Mouse (Mus musculus): ENCODE data around the gene Gm3173. TPM values are rescaled to one million over a fixed set of nuclear protein-coding genes. Genes with fewer than 3 reads are reported as not detected.
"Not testable (repeated sequence)": the region's sequence is repeated elsewhere in the genome, so short reads cannot be mapped to it uniquely, and the experiment has no call there.

Gene Gm3173
- polyA plus RNA-seq, 1 experiment from 2014 or later = not detected

- DNase-seq (ENCODE audit: low spot score) = peak; percentile 4
- H3K4me3 ChIP-seq (ENCODE audit: low read depth, low read length) = peak within 1 kb of the TSS; percentile 33
- not testable (repeated sequence) for H3K4me1 ChIP-seq (ENCODE audit: control insufficient read depth, insufficient read depth, low read length); H3K9me3 ChIP-seq (ENCODE audit: control insufficient read depth, low read length); H3K27ac ChIP-seq (replicated peaks; ENCODE audit: low read depth, low read length); H3K36me3 ChIP-seq (ENCODE audit: control insufficient read depth, insufficient read depth, low read length); ATAC-seq (ENCODE audit: low read depth); H3K27me3 ChIP-seq (replicated peaks; ENCODE audit: control insufficient read depth, insufficient read depth, low read length)
- H3K4me2 ChIP-seq (ENCODE audit: low read depth, low read length) = peak within 1 kb of the TSS; percentile 55
- WGBS = 0% methylated on average over 9 of the region's 59 CpGs
- H3K9ac ChIP-seq (ENCODE audit: low read depth, low read length) = peak within 1 kb of the TSS; percentile 19; the same call in 1 of the 2 replicates
Observed at GRCm38 (mm10) chr14:4414965-4415835, 15.6 kb upstream of the Gm3173 start, which contains the start of gene Gm3164. TSS of gene Gm3164 (plus strand) at chr14:4415448.

GRCm38 (mm10) chr14:4481445-4481844 lies 50.7 kb downstream of the Gm3173 start, which contains the start of gene Gm3182:
TSS of gene Gm3182 (plus strand) at chr14:4481745.
- not testable (repeated sequence) for H3K9me3 ChIP-seq (ENCODE audit: control insufficient read depth, low read length); DNase-seq (ENCODE audit: low spot score); H3K27me3 ChIP-seq (replicated peaks; ENCODE audit: control insufficient read depth, insufficient read depth, low read length); H3K4me3 ChIP-seq (ENCODE audit: low read depth, low read length); H3K4me1 ChIP-seq (ENCODE audit: control insufficient read depth, insufficient read depth, low read length); H3K9ac ChIP-seq (ENCODE audit: low read depth, low read length); H3K36me3 ChIP-seq (ENCODE audit: control insufficient read depth, insufficient read depth, low read length); H3K4me2 ChIP-seq (ENCODE audit: low read depth, low read length); ATAC-seq (ENCODE audit: low read depth); H3K27ac ChIP-seq (replicated peaks; ENCODE audit: low read depth, low read length)
- no CpG with 5 or more reads among the region's 2 CpGs for WGBS

GRCm38 (mm10) chr14:4499425-4499824 lies 68.6 kb downstream of the Gm3173 start:
- H3K4me2 ChIP-seq (ENCODE audit: low read depth, low read length) = peak overlapping the region; percentile 49
- not testable (repeated sequence) for H3K27ac ChIP-seq (replicated peaks; ENCODE audit: low read depth, low read length); H3K4me1 ChIP-seq (ENCODE audit: control insufficient read depth, insufficient read depth, low read length); H3K27me3 ChIP-seq (replicated peaks; ENCODE audit: control insufficient read depth, insufficient read depth, low read length); H3K9me3 ChIP-seq (ENCODE audit: control insufficient read depth, low read length); H3K36me3 ChIP-seq (ENCODE audit: control insufficient read depth, insufficient read depth, low read length); H3K9ac ChIP-seq (ENCODE audit: low read depth, low read length); DNase-seq (ENCODE audit: low spot score); ATAC-seq (ENCODE audit: low read depth)
- 12% methylated on average over 9 of the region's 25 CpGs for WGBS
- peak overlapping the region; percentile 26 for H3K4me3 ChIP-seq (ENCODE audit: low read depth, low read length)

GRCm38 (mm10) chr14:4555105-4555504 lies 124.3 kb downstream of the Gm3173 start, which contains the start of gene Gm3047:
TSS of gene Gm3047 (plus strand) at chr14:4555405.
- H3K36me3 ChIP-seq (ENCODE audit: control insufficient read depth, insufficient read depth, low read length); H3K4me2 ChIP-seq (ENCODE audit: low read depth, low read length); ATAC-seq (ENCODE audit: low read depth); H3K4me3 ChIP-seq (ENCODE audit: low read depth, low read length); H3K4me1 ChIP-seq (ENCODE audit: control insufficient read depth, insufficient read depth, low read length); DNase-seq (ENCODE audit: low spot score); H3K9me3 ChIP-seq (ENCODE audit: control insufficient read depth, low read length); H3K27me3 ChIP-seq (replicated peaks; ENCODE audit: control insufficient read depth, insufficient read depth, low read length); H3K27ac ChIP-seq (replicated peaks; ENCODE audit: low read depth, low read length); H3K9ac ChIP-seq (ENCODE audit: low read depth, low read length): not testable (repeated sequence)
- WGBS = no CpG with 5 or more reads among the region's 2 CpGs

Other genes with a start within 250 kb of the Gm3173 start
- 0.19 and 0.21 TPM in 2 replicates for gene Gm2974, start 248.4 kb upstream of the Gm3173 start, polyA plus RNA-seq (2014; fragmentation: Nextera tagmentation; extraction: Ambion mirVana)
- not detected in 2 replicates for gene Gm3138, start 181.4 kb upstream of the Gm3173 start, polyA plus RNA-seq (2014; fragmentation: Nextera tagmentation; extraction: Ambion mirVana)
- gene Gm3149, start 113.7 kb upstream of the Gm3173 start, polyA plus RNA-seq (2014; fragmentation: Nextera tagmentation; extraction: Ambion mirVana) = not detected in 2 replicates
- gene 2610042L04Rik, start 96.2 kb upstream of the Gm3173 start, polyA plus RNA-seq (2014; fragmentation: Nextera tagmentation; extraction: Ambion mirVana) = 0.11 TPM in 1 of 2 replicates, not detected in the other
- gene Gm3159, start 33.5 kb upstream of the Gm3173 start, polyA plus RNA-seq (2014; fragmentation: Nextera tagmentation; extraction: Ambion mirVana) = not detected in 2 replicates
- 0.22 and 0.50 TPM in 2 replicates for gene Gm3164, start 15.5 kb upstream of the Gm3173 start, polyA plus RNA-seq (2014; fragmentation: Nextera tagmentation; extraction: Ambion mirVana)
- gene Gm3182, start 50.8 kb downstream of the Gm3173 start, polyA plus RNA-seq (2014; fragmentation: Nextera tagmentation; extraction: Ambion mirVana) = not detected in 2 replicates
- gene Gm3047, start 124.4 kb downstream of the Gm3173 start, polyA plus RNA-seq (2014; fragmentation: Nextera tagmentation; extraction: Ambion mirVana) = not detected in 2 replicates
- not detected in 2 replicates for gene Gm8159, start 201.4 kb downstream of the Gm3173 start, polyA plus RNA-seq (2014; fragmentation: Nextera tagmentation; extraction: Ambion mirVana)
- gene Gm3239, start 233.2 kb downstream of the Gm3173 start, polyA plus RNA-seq (2014; fragmentation: Nextera tagmentation; extraction: Ambion mirVana) = not detected in 2 replicates